Mouse (Mus musculus): ENCODE measurements around the gene Chrd. TPM values are rescaled to one million over a fixed set of nuclear protein-coding genes. Genes with fewer than 3 reads are reported as not detected.

Chrd gene
- total RNA-seq, 1 experiment from 2014 or later, result not detected

DNA sequence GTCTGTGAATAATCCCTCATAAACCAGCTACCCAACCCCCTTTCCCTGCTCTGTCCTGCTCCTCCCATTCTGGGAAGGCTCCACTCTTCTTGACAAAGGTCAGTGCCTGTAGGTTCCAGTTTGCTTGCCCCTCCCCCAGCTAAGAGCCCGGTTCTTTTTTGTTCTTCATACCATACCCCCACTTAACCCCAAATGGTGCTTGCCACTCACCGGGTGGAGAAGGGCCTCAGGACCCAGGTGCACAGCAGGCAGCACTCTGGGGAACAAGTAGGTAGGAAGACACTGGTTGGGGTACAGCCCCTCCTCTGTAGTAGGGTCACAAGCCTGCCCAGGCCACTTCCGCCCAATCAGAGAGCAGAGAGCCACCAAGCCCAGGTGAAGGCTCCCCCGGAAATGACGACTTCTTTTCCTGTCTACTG lies 2.6 kb upstream of the Chrd start:
- no peak for ATAC-seq (replicated peaks; ENCODE audit: low read depth, poor library complexity, severe bottlenecking)

DNA sequence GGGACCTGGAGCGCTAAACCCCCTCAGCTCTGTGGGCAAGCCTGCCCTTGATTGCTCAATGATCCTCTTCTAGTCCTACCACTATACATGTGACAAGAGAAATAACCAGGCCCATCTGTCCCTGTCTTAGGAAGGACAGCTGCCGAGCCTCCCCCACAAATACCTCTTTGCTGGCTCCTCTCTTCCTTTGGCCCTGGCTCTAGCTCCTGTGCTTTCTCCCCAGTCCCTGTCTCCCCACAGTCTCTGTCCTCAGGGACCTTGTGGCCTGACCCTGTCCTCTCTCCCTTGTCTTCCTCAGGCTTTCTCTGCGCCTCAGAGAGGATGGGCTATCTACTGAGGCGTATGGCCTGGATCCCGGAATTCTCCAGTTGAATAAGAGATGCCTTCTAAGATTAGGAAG lies 1.2 kb upstream of the Chrd start:
- peak; percentile 31; the same call in 1 of the 2 replicates for ATAC-seq (replicated peaks; ENCODE audit: low read depth, poor library complexity, severe bottlenecking)

DNA sequence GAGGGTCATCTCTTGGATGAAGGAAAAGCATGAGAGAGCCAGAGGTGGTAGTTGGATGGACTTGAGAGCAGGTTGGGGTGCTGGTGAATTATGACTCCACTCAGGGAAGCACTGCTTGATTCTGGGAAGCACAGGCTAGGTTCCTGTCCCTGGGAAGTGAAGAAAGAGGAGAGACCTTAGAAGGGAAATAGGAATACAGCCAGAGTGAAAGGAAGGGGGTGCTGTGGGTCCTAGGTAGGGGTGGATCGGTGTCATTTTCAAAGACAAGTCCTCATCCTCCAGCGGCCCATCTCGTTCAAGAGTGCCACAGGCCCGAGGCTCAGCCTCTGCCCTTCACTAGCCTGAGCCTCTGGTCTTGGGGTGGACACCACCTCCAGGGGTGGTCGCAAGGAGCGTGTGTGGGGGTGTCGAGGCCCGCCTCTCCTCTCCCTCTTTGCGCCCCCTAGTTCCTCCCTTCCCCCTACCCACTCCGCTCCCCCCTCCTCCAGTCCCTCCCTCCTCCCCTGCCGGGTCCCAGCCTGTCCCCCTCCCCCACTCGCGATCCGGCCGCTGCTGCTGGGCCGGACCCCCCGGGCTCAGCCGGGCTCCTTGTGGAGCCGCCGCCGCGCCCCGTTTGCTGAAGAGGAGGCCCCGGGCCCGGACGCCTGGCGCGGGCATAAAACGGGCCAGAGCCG lies 539 bp upstream of the Chrd start:
- no peak for ATAC-seq (replicated peaks; ENCODE audit: low read depth, poor library complexity, severe bottlenecking)

DNA sequence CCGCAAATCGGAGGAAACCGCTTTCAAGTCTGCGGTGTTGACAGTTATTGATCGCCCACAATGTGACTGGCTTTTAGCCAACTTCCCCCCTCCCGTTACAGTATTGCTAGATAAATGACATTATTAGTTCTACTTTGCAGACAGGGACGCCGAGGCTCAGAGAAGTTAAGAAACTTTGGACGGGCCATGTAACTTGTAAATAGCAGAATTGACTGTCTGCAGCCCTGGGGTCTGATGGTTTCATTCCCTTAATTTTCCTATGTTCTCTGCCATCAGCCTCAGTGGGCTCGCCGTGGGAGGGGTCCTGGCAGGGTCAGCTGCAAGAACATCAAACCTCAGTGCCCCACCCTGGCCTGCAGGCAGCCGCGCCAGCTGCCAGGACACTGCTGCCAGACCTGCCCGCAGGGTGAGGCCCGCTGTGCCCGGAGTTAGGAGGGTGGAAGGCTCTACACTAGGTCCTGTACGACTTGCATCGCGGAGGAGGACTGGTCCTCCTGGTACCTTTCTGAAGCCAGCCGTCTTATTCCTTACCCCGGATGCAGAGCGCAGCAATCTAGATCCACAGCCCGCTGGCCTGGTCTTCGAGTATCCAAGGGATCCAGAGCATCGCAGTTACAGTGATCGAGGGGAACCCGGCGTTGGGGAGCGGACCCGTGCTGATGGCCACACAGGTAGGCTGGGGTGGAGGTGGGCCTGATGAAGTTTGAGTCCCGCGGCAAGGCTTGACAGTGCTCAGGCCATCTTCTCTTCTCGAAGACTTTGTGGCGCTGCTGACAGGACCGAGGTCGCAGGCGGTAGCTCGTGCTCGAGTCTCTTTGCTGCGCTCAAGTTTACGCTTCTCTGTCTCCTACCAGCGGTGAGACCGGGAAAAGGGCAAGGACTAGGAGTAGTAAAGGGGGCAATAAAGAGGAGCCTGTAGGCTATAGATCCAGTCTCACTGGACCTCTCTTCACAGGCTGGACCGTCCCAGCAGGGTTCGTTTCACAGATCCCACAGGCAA lies 1.1 kb downstream of the Chrd start, which contains the start of gene Thpo:
Gene Thpo, minus strand, starts transcription at position 781 of the 1,000 bp plus-strand sequence.
- ATAC-seq (replicated peaks; ENCODE audit: low read depth, poor library complexity, severe bottlenecking), result no peak

DNA sequence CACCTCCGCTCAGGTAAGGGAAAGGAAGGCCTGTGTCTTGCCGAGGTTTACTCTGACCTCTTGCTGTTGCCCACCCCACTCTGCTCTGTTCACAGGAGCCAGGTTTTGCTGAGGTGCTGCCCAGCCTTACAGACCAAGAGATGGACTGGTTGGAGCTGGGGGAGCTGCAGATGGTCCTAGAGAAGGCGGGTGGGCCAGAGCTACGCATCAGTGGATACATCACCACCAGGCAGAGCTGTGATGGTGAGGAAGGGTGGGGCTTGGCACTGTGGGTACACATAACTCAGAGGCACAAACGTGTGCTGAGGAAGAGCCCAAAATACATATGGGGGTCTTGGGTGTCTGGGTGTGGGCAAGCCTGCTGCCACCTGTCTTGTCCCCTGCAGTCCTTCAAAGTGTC lies 2.7 kb downstream of the Chrd start:
- no peak for ATAC-seq (replicated peaks; ENCODE audit: low read depth, poor library complexity, severe bottlenecking)

DNA sequence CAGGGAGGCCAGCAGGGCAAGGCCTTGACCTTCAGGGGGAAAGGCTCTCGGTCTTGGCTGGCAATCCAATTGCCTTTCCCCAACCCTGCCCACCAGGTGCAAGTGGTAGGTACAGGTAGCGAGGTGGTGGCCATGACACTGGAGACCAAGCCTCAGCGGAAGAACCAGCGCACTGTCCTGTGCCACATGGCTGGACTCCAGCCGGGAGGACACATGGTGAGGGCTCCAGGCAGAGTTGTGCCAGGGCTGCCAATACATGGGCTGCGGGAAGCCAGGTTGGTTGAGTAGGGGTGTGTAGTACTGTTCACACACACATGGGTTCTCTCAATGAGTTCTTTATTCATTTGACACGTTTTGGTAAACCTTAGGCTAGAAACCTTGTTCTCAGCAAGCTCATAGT lies 3.2 kb downstream of the Chrd start:
- ATAC-seq (replicated peaks; ENCODE audit: low read depth, poor library complexity, severe bottlenecking), result no peak

DNA sequence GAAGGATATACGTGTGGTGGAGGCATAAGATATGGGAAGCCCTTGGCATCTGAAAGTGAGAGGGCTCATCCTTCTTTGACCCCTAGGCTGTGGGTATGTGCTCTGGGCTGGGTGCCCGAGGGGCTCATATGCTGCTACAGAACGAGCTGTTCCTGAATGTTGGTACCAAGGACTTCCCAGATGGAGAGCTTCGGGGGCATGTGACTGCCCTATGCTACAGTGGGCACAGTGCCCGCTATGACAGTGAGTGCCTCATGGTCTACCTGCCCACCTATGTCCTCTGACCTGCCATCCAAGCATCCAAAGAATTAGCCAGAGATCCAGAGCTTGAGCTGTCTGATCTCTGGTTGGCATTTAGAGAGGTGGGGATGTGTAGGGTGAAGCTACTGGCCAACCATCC lies 3.9 kb downstream of the Chrd start:
- no peak for ATAC-seq (replicated peaks; ENCODE audit: low read depth, poor library complexity, severe bottlenecking)

DNA sequence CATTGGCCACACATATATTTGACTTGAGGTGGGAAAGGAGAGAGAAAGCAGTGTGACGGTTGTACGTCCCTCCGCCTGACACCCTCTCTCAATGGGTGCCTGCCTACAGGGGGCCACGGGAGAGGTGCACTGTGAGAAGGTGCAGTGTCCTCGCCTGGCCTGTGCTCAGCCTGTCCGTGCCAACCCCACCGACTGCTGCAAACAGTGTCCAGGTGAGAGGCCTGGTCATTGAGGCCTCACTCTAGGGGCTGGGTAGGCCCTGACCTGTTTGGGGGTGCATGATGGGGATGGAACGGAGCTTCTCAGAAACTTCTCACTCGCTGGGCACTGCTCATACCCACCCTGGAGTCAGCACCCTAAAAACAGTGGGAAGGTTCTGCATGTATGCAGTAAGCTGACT lies 6.9 kb downstream of the Chrd start:
- ATAC-seq (replicated peaks; ENCODE audit: low read depth, poor library complexity, severe bottlenecking), result no peak

DNA sequence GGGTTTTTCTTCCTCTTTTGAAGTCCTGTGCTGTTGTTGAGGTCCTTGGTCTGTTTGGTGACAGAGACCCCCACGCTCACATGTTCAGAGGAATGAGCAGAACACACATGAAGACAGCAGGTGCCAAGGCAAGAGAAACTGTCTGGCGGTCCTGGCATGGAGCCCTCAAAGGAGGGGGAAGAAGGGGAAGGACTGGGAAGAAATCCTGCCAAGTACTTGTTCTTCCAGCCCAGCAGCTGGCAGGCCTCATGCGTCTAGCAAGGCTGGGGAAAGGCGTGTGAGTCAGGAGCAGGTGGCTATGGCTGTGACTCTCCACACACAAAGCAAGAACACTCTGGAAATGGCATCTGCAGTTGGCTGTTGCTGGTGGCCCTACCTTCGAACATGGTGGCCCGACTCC lies 13.7 kb downstream of the Chrd start:
- 0 out of 2 replicates have a peak, but pooled peaks have one; percentile 8 for ATAC-seq (replicated peaks; ENCODE audit: low read depth, poor library complexity, severe bottlenecking)

DNA sequence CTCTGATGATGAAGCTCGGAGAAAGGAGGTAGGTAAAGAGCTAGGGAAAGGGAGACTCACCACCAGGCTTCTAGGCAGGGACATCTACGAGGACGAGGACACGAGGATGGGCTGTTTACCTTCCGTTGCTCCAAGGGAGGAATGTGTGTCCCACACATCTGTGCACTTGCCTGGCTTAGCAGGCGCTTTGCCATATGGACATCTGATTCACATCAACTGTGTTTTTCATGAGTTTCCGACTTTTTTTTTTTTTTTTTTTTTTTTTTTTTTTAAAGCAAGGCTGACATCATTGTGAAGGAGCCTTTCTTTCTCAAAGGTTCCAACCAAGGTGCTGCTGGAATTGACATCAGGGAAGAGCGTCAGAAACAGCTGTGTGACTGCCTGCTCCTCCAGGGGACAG lies 17.6 kb downstream of the Chrd start:
- no peak for ATAC-seq (replicated peaks; ENCODE audit: low read depth, poor library complexity, severe bottlenecking)

DNA sequence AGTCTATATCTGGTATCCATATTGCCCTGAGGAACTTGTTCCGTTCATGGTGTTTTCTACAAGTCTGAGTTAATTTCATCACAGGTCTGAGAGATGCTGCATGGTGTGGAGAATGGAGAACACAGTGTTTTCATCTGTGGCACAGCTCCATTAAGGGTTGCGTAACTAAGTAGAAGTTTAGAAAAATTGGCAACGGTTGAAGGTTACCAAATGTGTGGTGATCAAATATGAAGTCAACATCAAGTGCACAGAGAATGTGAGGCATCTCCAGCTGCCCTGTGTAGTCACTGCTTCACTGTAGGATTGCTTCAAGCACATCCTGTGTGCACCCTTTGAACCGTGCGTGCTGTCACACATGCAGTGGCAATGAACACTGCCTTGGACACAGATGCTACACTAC lies 23.1 kb downstream of the Chrd start:
- peak; percentile 82 for ATAC-seq (replicated peaks; ENCODE audit: low read depth, poor library complexity, severe bottlenecking)

DNA sequence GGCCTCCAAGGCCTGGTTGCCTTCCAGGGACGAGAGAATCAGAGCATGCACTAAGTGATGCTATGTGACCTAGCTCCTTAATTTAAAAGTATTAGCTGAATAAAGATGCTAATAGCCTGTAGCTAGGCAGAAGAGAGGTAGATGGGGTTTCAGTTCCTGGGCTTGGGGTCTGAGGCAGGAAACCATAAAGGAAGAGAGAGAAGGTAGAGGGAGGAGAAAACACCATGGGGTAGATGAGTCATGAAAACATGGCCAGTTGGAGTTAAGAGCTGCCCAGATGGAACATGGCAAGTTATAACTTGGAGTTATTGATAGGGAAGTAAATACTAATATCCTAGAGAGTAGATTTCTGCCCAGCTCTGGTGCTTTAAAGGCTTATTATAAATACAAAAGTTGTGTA lies 24.5 kb downstream of the Chrd start:
- peak; percentile 40; the same call in 1 of the 2 replicates for ATAC-seq (replicated peaks; ENCODE audit: low read depth, poor library complexity, severe bottlenecking)

DNA sequence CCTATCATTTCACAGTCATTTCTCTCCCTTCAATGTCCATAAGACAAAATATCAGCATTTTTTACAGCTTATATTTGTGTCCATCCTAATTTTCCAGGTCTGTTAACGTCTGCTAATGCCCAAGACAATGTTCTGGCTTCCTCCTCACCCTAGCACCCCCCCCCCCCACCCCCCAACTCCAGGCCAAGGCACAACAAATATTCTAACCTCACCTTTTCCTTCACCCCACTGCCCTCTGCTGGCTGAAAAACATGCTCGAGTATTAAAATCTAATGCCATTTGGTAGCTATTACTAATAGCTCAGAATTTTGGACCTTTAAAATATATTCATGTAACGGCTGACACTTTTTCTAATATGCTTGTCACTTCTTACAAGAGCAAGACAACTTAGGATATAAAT lies 28.8 kb downstream of the Chrd start:
- 0 out of 2 replicates have a peak, but pooled peaks have one; percentile 50 for ATAC-seq (replicated peaks; ENCODE audit: low read depth, poor library complexity, severe bottlenecking)

DNA sequence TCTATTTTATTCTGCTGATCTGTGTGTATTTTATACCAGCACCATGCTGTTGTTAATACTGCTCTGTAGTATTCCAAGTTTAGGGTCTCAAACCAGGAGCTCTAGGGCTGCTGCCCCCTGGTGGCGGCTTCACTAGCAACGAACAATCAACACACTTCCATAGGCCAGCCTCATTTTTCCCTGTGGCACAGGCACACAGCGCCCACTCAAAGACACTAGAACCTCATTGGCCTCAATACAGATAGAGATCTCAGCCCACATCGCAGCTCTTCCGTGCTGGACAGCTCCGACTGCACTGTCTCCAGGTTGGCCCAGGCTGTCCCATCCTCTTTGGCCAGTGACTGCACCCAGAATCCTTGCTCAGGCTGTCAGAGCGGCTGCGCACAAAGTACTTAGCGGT lies 32.3 kb downstream of the Chrd start:
- ATAC-seq (replicated peaks; ENCODE audit: low read depth, poor library complexity, severe bottlenecking), result peak; percentile 58; the same call in 1 of the 2 replicates

DNA sequence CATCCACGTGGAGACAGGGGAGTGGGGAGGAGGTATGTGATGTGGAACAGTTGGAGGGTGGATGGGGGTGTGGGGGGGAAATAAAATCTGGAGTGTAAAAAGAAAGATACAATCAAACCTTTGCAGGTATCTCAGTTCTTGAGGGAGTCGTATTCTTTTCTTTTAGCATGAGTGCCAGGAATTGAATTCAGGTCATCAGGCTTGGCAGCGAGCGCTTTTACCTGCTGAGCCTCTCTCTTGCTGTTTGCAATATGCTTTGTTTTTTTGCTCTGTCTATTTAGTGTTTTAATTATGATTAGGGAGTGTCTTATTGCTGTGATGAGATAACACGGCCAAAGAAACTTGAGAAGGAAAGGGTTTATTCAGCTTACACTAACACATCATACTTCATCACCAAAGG lies 42.1 kb downstream of the Chrd start:
- no peak for ATAC-seq (replicated peaks; ENCODE audit: low read depth, poor library complexity, severe bottlenecking)

DNA sequence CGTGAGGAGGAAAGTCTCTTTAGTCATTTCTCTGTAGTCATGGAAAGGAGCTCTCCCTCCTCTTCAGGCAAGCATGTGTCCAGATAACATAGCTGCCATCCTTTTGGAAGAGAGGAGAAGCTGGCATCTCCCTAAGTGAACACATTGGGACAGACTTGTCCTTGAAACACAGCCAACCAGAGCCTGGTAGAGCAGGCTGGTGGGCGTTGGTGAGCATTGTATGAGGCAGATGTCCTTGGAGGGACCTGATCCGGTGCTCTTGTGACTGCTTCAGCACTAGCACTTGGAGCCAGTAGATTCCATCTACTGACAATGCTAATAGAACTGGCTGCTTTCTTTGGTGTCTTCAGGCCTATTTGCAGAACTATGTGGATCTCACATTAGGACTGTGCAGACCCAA lies 46.9 kb downstream of the Chrd start:
- no peak for ATAC-seq (replicated peaks; ENCODE audit: low read depth, poor library complexity, severe bottlenecking)

DNA sequence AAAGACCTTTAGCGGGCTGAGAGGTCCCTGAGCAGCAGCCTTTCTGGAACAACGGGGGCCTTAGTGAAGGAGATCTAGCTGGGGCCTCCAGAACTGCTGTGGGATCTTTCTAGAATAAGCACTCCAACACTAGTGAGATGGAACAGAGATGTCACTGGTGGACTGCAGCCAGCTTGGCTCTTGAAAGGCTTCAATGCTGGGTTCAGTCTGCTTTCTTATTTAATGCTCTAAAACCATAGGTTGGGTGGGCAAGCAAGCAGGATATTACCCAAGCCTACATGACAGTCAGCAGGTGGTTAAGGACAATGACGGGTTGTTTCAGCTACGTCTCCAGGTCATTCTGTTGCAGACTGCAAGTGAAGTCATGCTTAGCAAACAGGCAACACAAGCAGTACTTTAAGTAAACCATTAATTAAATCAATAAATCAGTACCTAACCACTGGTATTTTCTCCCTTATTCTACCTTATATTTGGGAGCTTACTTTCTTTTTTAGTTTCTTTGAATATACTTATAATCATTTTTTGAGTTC lies 48.2 kb downstream of the Chrd start:
- no peak for ATAC-seq (replicated peaks; ENCODE audit: low read depth, poor library complexity, severe bottlenecking)

DNA sequence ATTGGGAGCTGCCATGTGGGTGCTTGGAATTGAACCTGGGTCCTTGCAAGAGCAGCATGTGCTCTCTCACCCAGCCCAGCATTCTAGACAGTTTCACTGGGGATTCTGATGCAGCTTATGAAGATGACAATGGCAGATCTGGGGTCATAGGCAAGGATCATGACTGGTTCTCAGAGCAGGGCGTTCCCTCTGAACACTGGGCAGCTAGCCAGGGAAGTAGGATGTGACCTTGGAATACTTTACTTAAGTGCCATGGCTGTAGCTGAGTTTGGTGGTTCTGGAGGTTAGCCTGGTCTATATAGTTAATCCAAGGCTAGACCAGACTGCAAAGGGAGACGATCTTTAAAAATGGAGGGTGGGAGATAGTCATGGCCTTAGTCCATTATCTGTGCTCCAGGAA lies 51.0 kb downstream of the Chrd start:
- no peak for ATAC-seq (replicated peaks; ENCODE audit: low read depth, poor library complexity, severe bottlenecking)

DNA sequence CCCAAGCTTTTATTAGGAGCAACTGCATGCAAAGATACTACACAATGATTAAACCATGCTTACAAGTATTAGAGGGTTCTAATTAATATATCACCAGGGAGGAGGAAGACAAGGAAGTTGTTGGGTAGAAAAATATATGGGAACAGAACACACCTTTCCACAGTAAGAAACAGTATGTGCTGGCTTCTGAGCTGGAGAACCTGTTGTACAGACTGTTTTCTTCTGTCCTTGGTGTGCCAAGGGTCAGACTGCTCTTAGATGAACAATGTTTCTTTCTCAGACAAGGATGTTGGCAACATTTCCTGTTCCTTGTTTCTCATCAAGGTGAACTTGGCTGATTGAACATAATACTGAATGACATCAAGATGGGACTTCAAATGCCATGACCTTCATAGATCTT lies 51.8 kb downstream of the Chrd start:
- ATAC-seq (replicated peaks; ENCODE audit: low read depth, poor library complexity, severe bottlenecking), result no peak

DNA sequence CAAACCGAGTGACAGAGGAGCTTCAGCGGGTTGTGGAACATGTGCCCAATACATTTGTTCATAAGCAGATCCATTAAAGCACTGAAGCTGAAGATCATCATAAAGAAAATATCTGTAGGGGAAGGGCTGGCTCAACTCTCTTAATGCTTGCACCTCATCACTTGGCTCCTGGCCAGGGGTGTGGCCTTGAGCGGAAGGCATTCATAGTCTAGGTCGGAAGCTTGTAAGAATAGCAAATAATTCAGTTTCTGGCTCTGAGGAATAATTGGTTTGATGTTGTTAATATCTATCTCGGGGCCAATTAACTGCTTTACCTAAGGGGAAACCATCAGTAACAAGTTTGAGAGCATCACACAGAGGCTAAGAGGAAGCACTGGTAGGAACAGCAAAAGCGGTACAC lies 53.6 kb downstream of the Chrd start:
- no peak for ATAC-seq (replicated peaks; ENCODE audit: low read depth, poor library complexity, severe bottlenecking)

DNA sequence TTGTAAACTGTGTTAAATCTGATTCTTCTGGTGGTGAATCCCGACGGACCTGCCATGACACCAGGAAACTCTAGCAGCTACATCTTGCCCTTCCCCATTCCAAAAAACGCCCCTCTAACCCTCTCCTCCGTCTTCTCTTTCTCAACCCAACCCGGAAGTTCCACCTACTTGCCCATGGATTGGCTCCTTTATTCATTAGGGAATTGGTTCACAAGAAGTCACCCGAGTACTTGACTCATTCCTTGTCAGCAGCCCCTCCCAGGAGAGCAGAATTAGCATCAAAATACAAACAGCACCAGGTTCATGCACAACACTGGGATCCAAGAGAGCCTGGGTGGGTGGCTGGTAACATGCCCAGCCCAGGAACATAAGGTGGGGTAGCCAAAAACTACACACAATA lies 58.9 kb downstream of the Chrd start:
- no peak for ATAC-seq (replicated peaks; ENCODE audit: low read depth, poor library complexity, severe bottlenecking)
